Mouse (Mus musculus): Measurements from ENCODE around the gene 1700010B08Rik.
"Not testable (repeated sequence)": the region's sequence is repeated elsewhere in the genome, so short reads cannot be mapped to it uniquely, and the experiment has no call there.

The 1700010B08Rik gene

DNA sequence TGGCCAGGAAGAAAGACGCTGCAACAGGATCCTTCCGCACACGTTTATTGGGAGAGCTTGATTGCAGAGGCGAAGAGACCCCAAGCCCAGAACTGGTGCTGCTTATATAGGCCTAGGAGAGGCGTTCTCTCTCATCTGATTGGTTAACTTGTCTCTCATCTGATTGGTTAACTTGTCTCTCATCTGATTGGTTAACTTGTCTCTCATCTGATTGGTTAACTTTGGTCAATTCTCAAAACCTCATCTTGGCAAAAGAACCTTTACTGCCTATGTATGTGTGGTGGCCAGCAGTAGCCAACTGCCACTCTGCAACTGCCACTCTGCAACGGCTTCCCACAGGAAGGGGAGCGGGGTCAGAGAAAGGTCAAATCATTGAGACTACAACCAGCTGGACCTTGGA, at the start of gene 1700010B08Rik:
Gene 1700010B08Rik (plus strand): TSS at position 301 of the 400 bp plus-strand sequence.
- not testable (repeated sequence) for DNase-seq

DNA sequence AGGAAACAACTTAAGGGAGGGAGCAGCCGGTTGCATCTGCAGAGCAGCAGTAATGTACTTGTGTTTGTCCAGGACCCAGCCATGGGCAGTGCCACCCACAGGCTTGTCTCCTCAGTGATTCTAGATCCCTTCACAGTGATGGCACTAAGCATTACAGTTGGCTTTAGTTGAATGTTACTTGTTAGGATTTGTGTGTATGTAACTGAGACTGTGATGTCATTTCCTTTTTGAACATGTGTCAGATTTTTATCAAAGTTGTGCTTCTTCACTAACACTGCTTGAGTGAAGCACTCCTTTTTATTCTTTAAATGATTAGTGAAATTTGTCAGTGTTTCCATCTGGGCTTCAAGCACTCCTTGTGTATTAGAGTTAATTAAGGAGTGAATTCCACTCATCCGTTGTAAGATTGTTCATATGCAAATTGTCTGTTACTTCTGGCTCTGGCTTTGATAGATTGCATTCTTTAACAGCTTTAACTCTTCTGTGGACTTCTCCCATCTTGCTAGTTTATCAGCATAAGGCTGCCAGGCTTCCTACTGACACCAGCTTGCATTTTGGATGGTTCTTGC, 46.8 kb upstream of the 1700010B08Rik start:
- DNase-seq = no peak

DNA sequence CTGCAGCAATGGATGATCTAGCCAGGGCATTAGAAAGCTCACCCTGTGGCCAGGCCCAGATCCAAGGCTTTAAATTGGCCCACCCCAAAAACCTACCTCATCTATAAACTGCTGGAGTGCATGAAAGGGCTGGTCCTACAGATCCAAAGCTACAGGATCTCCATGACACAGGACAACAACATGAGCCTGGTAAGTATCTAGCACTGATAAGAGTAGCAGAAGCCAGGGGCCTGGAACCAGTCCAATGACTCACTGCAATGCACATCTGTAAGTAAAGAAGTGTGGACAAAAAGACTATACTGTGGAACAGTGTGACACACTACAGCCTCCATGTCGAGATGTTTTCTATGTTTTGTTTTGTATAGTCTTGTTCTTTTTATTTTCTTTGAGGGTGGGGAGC, 45.7 kb upstream of the 1700010B08Rik start:
- DNase-seq = no peak

DNA sequence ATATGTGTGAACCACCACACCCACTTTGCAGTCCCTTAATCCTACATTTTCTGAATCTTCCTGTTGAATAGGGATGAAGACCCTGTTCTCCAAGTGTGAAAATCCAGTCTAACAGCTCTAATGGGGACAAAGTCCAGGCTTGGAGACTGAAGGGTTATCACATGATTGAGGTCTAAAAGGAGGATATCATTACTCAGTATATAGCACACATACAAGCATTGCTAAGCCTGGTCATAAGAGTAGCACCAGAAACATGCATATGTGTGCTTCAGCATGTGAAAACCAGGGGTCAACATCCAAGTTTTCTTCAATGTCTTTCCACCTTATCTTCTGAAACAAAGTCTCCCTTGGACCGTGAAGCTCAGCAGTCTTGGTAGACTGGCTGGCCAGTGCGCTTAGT, 40.6 kb upstream of the 1700010B08Rik start:
- no peak for DNase-seq

DNA sequence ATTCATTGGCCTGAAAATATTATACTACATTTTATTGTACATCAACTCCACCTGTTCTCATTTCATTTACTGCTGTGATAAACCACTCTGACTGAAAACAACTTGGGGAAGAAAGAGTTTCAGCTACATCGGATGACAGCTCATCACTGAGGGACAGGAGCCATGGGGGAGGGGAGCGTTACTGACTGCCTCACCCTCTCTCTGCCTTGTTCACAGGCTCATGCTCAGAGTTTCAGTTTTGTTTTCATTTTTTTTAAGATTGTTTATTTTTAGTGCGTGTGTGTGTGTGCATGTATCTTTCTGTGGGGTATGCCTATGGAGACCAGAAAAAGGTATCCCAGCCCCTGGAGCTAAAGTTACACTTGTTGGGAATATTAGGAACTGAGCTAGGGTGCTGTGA, 40.0 kb upstream of the 1700010B08Rik start:
- no peak for DNase-seq

DNA sequence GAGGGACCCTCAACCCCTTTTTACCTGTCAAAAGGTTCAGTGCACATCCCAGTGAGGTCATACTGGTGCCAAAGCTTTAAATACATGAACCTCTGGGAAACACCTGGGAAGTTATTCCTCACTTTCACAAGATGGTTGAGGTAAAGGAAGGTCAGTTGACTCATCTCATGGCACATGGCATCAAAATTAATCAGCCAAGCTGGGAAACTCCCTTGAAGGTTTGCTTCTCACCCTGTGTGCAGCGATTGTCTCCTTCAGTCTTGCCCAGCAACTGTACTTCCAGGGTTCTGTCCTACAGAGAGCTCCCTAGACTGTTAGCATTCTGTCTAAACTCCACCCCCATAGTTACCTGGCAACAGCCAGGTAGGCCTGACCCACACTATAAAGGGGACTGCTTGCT, 39.1 kb upstream of the 1700010B08Rik start:
- DNase-seq = no peak

DNA sequence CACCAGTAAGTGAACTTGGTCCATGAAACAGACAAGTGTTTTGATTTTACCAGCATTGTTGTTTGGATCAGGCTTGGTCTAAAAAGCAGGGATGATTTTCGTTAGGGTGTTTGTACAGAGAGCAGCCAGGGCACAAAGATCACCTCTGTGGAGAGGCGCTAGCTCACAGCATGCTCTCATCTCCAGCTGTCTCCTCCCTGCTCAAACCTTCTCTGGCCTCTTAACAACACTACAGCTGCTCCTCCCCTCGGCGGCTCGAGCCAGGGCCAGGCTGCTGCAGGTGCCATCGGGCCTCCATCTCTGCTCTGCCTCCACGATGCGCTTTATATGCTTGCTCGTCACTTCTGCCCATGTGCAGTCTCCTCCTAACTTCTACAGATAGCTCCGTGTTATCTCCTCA, 36.4 kb upstream of the 1700010B08Rik start:
- no peak for DNase-seq

DNA sequence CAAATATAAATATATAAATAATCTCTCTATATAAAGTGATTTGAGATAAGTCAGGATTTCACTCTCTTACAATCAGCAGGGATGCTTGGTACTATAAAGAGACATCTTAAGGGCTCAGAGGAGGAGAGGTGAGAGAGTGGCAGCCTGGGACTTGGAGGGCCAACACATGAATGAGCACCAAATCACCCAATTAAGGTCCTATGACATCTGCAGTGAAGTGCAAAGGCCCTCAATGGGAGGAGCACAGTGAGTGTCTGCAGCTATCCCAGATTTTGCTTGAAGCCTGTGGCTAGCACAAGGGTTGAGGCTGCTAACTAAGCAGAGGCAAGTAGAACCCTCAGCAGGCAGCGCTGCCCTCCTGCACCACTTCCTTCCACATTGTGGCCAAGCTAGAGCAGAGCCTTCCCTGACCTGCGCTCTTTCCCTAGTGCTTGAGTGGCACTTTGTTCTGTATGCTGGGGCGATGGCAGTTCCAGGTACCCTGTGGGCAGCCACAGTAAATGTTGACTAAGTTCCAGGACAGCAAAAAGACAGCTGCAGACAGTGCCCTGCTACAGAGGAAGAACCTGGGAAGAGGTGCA, 33.3 kb upstream of the 1700010B08Rik start:
- DNase-seq = no peak

DNA sequence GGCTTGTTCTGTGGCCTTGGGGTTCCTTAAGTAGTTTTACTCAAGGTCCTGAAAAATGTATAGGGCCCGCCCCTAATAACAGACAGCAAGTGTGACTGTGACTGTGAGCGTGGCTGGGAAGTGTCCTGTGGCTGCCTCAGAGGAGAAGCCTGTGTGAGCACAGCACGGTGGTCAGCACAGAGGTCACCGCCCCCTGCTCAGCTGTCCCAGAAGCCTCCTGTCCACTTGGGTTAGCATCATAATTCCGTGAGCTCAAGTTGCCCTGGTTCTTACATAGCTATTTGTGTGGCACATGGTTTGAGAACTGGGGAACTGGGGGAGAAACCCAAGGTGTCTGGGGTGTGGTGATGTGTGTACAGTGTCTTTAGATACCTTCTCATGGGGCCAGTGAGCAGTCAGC, 31.9 kb upstream of the 1700010B08Rik start:
- no peak for DNase-seq

DNA sequence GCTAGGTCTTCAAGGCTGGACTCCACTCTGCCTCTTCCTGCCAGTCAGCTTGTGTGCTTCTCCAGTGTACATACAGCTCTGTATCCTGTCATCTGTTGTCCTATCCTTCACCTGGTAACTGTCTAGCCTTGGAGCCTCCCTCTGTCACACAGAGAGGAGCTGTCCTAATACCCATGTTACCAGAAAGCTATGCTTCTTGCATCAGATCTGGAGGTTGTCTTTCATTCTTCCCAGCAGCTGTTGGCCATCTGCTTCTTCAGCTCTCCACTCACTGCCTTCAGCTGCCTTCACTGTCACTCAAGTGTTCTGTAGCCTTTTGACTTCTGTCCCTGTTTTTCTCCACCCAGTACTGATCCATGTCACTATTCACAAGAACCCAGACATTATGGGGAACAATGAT, 29.4 kb upstream of the 1700010B08Rik start:
- no peak for DNase-seq

DNA sequence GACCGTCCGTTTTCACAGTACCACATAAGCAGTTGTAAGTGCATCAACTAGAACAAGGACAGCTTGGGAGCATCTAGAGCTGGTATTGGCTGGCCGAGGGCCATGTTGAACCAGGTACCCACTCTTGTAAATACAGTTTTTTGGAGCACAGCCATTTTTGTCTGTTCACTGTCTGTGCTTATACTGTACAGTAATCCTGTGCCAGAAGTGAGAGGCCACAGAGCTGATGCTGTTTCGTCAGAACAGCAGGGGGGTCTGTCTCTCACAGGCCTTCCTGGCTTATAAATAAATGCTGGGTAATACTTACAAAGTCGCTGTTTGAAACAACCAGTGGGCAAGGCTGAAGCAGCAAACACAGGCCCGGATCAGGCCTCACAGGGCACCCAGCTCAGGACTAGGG, 27.5 kb upstream of the 1700010B08Rik start:
- DNase-seq = no peak

DNA sequence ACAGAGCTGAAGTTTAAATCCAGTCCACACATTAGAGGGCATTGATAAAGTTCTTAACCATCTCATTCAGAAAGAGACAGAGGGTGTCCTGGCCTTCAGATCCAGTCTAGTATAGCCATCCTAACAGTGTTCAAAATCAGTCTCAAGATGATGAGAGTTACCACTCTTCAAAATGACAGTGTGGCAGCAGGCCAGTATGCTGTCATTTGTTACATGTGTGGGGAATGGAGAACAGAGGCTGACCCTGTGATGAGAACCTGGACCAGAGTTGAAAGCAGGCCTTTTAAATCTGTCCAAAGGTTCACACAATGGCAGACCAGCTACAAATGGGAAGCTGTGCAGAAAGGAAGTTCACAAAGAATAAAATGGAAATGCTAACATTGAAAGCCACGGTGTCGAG, 26.5 kb upstream of the 1700010B08Rik start:
- no peak for DNase-seq

DNA sequence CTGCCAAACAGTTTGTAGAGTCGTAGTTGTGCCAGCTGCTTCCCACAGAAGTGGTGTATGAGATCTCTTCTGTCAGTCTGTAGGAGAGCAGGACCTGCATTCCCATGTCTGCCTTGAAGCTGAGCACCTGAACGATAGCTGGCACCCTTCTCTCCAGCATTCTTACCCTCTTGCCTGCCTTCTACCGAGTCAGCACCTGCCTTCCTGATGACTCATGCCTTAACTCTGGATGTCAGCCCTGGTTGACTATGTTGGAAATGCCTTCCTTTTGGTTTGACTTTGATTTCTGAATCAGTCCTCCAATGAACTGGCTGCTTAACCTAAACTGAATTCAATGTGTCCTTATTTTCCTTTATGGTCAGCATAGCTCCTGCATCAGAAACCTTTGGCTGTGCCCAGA, 20.4 kb upstream of the 1700010B08Rik start:
- no peak for DNase-seq

DNA sequence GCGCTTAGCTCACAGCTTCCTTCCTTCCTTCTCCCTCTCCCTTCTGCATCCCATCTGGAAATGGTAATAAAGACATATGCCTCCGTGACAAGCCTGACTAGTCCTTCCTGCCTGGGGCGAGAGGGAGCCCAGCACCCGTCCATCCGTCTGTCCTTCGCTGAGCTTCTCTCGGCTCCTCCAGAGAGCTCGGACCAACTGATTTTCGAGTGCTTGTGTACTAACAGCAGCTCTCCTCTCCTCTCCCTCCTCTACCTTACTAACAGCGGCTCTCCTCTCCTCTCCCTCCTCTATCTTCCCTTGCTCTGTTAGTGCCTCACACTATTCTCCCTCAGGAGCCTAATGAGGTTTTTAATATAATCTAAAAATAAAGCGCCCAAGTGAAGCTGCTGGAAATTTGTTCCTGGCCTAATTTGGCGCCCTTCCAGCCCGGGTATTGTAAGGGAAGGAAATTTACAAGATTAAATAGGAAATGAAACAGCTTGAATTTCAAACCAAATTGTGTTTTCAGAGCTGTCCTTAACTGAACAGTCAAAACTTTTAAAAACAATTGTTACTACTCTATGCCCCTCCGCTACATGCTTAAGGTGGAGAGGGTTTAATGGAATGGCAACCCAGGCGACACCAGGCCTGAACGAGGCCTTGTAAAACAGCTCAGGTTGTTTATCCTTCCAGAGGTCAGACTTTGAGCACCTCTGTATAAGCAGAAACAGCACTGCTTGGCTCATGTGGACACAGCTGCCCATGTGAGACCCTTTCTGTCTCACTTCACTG, 16.9 kb upstream of the 1700010B08Rik start:
- DNase-seq = peak in 1 of 2 experiments; percentile 10

DNA sequence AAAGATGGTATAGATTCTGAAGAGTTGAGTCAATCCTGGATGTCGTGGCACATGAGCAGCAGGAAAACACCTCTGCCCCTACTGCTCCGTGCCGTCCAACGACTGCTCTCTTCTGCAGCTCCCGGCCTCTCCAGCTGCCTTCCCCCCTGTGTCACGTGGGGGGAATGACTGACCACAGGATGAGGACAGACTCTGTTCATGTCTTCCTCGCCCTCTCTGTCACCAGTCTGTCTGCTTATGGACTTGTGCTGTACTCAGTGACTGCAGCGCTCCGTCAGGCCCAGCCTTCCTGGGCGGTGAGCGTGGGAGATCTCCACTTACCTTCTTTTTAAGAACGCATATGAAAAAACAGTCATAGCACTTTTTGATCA, 16.4 kb upstream of the 1700010B08Rik start:
- DNase-seq = no peak

DNA sequence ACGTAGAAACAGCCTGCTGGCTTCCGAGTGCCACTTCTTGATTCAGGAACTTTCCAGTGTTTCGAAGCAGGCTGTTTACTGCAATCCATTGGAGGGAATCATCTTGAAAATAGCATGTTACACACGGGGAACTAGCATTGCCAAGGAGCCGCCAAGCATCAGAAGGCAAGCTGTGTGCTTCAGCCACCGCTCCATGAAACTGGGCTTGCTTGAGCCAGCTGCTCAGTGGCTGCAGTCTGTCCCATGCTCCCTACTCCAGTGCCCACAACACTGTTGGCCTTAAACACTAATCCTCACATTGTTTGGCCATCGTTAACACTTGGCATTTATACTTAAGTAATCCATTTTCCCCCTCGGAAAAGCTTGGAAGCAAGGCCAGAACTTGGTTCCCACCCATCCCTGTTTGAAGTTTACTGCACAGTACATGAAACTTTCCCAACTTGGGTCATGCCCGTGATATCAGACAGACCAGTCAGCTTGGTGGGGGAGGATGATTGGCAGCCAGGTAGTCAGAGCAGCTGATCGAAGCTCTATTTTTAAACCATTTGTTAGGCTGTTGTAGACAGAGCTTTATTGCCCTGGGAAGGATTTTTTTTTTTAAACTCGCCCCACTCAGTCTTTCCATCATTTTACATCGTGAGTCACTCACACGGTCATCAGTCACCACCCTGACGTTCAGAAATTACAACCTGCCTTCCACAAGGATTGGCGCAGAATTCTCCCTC, 13.2 kb upstream of the 1700010B08Rik start:
- no peak for DNase-seq

DNA sequence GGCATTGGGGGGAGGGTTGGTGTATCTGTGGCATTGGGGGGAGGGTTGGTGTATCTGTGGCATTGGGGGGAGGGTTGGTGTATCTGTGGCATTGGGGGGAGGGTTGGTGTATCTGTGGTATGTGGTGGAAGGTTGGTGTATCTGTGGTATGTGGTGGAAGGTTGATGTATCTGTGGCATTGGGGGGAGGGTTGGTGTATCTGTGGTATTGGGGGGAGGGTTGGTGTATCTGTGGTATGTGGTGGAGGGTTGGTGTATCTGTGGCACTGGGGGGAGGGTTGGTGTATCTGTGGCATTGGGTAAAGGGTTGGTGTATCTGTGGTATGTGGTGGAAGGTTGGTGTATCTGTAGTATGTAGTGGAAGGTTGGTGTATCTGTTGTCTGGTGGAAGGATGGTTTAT, 11.6 kb upstream of the 1700010B08Rik start:
- not testable (repeated sequence) for DNase-seq

DNA sequence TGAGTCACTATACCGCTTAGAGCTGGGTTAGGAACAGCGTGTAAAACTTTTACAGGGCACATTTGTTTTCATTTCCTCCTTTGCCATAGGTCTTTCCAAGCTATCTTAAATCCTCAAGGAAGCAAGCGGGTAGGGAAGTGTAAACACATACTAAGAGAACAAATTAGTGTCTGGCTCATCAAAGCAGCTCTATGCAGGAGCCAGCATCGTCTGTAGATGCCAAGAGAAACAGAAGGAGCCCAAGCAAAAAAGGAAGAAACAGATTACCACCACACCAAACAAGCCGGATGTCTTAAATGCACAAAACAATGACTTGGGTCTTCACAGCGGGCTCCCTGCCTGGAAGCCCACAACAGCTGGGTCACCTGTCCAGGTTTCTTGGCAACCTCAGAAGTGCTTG, 9.0 kb upstream of the 1700010B08Rik start:
- DNase-seq = no peak

DNA sequence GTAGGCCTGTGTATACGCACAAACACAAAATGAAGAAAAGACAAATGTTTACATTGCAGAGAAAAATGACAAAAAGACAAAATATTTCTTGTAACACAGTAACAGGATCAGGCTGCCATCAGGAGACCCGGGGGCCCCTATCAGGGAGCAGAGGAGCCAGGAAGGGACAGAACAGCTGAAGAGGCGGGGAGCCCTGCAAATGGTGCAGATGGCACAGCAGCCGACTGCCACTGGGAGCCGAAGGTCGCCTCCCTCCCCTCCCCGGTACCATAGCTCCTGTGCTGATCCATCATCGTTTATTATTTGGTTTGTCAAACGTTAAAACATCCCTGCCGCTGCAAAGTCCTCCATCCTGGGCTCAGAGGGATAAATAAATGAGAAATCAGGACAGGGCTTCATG, 6.6 kb upstream of the 1700010B08Rik start:
- no peak for DNase-seq

DNA sequence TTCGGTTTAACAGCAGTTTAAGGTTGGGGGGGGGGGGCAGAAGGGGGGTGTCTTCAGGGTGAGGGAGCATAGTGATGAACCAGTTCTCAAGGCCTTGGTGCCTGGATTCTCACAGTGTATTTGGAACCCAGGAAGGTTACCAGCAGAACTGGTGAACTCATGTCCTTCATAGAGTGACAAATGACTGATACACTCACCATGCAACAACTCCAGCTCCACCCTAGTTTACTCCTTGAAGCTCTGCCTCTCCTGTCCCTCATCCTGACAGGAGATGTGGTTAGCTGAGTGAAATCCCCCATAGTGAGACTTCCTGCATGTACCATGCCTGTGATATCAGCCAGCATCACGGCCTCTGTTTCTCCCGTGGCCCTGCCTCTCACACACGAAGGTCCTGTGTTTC, 6.0 kb upstream of the 1700010B08Rik start:
- no peak for DNase-seq

DNA sequence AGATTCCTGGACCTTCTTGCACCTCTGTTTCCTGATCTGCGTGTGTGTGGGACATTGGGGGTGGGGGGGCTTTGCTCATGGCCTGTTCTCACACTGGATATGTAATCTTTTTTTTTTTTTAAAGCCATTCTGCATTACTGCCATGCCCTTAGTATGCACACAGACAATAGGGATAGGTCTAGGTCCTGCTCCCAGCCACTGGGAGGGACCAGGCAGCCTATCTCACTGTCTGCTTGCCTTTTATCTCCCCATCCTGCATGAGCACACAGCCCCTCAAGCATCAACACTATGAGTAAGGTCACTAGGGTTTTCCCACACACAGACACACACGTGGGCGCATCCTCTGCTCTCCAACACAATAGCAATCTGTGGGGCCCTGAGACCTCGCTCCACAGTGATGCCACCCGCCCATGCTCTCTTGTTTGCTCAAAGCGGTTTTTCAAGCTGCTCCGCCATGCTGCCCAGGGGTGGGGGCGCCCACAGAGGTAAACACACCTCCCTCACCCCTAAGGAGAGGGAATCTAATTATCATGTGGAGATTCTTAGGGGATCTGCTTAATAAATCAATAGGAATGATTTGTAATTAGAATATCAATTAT, 4.5 kb upstream of the 1700010B08Rik start:
- DNase-seq = no peak

DNA sequence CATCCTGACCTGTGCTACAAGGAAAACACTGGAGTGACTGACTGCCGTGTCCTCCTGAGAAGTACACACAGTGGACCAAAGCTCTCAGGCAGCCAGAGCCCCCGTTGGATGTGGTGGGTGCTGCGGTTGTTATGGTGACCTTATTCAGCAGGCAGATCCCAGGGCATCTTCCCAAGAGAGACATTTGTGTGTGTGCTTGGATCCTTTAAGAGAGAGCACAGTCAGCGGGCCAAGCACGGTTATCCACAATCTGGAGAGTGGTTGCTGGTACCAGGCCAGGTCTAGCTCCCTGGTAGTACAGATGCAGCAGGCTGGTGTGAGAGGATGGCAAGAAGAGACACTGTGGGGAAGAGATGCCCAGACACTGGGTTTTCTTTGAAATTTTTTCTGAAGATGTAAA, 2.2 kb upstream of the 1700010B08Rik start:
- DNase-seq = no peak

DNA sequence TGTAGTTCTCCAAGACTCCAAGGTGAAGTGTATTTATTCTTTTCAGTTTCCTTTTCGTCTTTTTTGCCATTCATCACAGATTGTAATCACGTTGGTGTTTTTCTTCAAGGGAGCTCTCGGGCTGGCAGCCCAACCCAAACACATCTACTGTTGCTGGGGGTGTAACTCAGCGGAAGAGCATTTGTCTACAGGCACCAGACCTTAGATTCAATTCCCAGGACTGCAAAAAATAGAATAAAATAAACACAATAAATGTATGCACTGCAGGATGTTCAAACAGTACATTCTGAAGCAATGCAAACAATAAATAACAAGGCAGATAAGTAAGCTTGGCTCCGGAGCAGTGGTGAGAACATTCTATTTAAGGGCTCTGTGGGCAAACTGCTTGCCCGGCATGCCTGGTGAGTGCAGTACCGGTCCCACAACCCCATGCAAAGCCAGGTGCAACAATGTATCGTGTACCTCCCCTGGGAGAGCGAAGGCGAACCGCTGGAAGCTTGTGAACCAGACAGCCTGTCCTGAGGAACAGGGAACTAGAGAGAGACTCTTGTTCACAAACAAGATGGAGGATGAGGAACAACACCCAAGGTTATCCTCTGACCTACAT, 3.1 kb downstream of the 1700010B08Rik start:
- no peak for DNase-seq
